Mouse (Mus musculus): ENCODE measurements around the gene Mgmt. TPM values are rescaled to one million over a fixed set of nuclear protein-coding genes. Genes with fewer than 3 reads are reported as not detected.

Mgmt gene
- polyA plus RNA-seq (2015; fragmentation: Nextera tagmentation; extraction: Ambion mirVana) = 4.8 and 6.1 TPM in 2 replicates

DNA sequence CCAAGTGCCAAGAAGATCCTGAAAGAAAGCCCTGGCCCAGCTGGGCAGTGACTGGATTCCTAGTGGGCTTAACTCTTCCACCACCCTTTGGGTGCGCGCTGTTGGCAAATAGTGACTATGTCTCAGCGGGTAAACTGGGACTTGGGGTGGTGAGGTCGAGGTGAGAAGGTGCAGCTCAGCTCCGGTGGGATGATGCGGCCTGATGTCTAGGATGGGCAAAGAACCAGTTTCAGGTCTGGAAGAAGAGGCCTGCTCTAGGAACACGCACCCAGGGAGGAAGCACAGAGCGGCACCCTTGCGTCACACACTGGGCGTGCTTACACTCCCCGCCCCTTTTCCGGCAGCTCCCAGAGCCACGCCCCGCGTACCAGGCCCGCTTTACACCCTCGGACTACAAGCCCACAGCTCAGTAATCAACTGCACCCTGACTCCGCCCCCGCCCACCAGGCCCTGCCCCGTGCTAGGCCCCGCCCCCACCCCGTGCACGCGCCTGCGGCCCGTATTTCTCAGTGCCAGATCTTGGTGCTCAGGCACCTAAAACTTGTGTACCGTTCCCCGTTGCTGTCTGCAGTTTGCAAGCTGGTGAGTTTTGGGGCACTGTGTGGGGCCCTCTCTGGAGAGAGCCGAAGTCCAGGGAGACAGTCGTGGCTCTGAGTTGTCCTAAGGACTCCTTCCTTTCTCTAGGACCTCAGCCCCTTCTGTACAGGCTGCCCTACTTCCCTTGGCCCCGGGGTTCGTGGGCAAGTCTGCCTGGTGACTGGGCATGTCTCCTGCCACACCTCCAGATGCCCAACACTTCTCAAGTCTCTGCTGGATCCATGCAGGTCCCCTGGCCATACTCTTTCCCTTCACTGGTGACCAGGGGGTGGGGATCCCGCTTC, at the start of gene Mgmt:
Mgmt (plus strand) TSS at position 509 of the 881 bp plus-strand sequence.
- Histone ChIP-seq H3K36me3 (ENCODE audit: control insufficient read depth, insufficient read depth, low read length) (no peaks in the 10 kb centered on the region), H3K9me3 (ENCODE audit: control insufficient read depth, low read length) (no peaks in the 10 kb centered on the region), H3K27ac (ENCODE audit: low read length) (peak within 1 kb of the TSS; percentile 51), H3K9ac (ENCODE audit: low read length) (peak within 1 kb of the TSS; percentile 63), H3K27me3 (ENCODE audit: control insufficient read depth, insufficient read depth, low read depth, low read length) (no peaks in the 10 kb centered on the region), H3K4me2 (ENCODE audit: low read depth, low read length) (peak within 1 kb of the TSS; percentile 60), H3K4me3 (ENCODE audit: low read length) (peak within 1 kb of the TSS; percentile 46), H3K4me1 (replicated peaks; ENCODE audit: control insufficient read depth, insufficient read depth, low read length) (peaks cover 8% of the 10 kb centered on the region; the same call in 1 of the 2 replicates)
- peak; percentile 100 for ATAC-seq (ENCODE audit: low read depth)
- 9% methylated on average over 33 of the region's 33 CpGs for WGBS

DNA sequence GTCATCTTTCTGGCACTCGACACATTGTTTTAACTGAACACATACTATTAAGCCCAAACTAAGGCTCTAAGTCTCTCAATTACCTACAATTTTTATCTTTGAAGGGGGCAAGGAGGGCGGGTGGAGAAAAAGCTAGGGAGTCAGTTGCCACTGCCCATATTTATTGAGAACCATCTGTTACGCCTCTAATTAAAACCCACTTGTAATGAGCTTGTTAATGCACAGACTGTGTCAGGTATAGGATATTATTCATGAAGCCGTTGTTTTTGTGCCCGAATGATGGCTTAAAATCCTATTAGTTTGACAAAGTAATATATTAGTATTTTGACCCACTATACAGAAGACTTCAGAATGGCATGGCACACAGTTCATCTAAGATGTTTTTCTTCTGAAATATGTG, 49.6 kb upstream of the Mgmt start:
- H3K4me1 ChIP-seq (replicated peaks; ENCODE audit: control insufficient read depth, insufficient read depth, low read length) = peaks cover 5% of the 10 kb centered on the region
- H3K4me2 ChIP-seq (ENCODE audit: low read depth, low read length) = no peak overlapping the region
- H3K27ac ChIP-seq (ENCODE audit: low read length) = no peak overlapping the region
- 72% methylated on average over 5 of the region's 5 CpGs for WGBS
- no peak overlapping the region for H3K9ac ChIP-seq (ENCODE audit: low read length)
- H3K27me3 ChIP-seq (ENCODE audit: control insufficient read depth, insufficient read depth, low read depth, low read length) = no peaks in the 10 kb centered on the region
- no peak overlapping the region for H3K4me3 ChIP-seq (ENCODE audit: low read length)
- no peak for ATAC-seq (ENCODE audit: low read depth)
- H3K9me3 ChIP-seq (ENCODE audit: control insufficient read depth, low read length) = no peaks in the 10 kb centered on the region
- H3K36me3 ChIP-seq (ENCODE audit: control insufficient read depth, insufficient read depth, low read length) = no peaks in the 10 kb centered on the region

DNA sequence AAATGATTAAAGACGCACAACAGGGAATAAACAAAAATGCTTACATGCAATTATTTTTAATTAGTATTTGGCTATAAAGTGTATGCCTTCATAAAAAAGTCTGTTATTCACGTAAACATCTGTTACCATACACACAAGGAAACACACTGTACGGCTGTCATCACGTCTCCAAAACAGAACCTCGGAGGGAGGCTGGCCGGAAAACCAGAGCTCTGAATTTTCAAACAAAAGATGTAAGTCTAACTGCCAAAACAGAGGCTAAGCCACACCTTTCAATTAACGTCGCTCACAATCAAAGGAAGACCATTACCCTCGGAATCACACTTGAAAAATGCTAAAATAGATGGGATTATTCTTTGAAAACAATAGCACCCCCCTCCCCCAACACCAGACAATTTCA, 49.1 kb upstream of the Mgmt start:
- Histone ChIP-seq H3K9me3 (ENCODE audit: control insufficient read depth, low read length) (no peaks in the 10 kb centered on the region), H3K4me3 (ENCODE audit: low read length) (no peak overlapping the region), H3K27me3 (ENCODE audit: control insufficient read depth, insufficient read depth, low read depth, low read length) (no peaks in the 10 kb centered on the region), H3K4me1 (replicated peaks; ENCODE audit: control insufficient read depth, insufficient read depth, low read length) (peaks cover 8% of the 10 kb centered on the region), H3K9ac (ENCODE audit: low read length) (no peak overlapping the region), H3K36me3 (ENCODE audit: control insufficient read depth, insufficient read depth, low read length) (no peaks in the 10 kb centered on the region), H3K27ac (ENCODE audit: low read length) (no peak overlapping the region), H3K4me2 (ENCODE audit: low read depth, low read length) (no peak overlapping the region)
- peak; percentile 16; the same call in 1 of the 2 replicates for ATAC-seq (ENCODE audit: low read depth)
- WGBS = 37% methylated on average over 9 of the region's 9 CpGs

DNA sequence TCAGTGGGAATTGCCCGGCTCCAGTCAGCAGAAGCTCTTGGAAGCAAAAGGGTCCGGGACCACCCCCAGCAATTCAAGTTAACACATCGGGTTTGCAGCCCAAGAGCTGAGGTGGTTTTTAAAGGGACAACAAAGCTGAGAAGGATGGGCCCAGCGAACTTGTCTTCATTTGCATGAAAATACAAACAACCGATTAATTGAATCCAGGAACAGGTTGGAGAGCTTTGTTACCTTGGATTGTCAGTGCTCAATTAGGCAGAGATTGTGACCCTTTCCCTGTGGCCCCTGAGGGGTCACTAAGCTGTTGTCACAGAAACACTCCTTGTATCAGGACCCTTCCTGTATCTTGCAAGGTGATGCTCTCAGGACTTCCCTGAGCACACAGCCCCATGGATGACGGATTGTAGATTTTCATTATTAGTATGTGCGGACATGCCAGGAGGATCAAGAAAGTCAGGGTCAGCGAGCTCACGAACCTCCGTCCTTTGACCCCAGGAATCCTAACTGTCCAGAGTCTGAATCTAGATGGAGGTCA, 48.3 kb upstream of the Mgmt start:
- no peak overlapping the region for H3K9ac ChIP-seq (ENCODE audit: low read length)
- no peak for ATAC-seq (ENCODE audit: low read depth)
- peaks cover 12% of the 10 kb centered on the region for H3K4me1 ChIP-seq (replicated peaks; ENCODE audit: control insufficient read depth, insufficient read depth, low read length)
- H3K9me3 ChIP-seq (ENCODE audit: control insufficient read depth, low read length) = no peaks in the 10 kb centered on the region
- H3K4me3 ChIP-seq (ENCODE audit: low read length) = no peak overlapping the region
- WGBS = 71% methylated on average over 10 of the region's 10 CpGs
- H3K4me2 ChIP-seq (ENCODE audit: low read depth, low read length) = no peak overlapping the region
- no peaks in the 10 kb centered on the region for H3K27me3 ChIP-seq (ENCODE audit: control insufficient read depth, insufficient read depth, low read depth, low read length)
- no peaks in the 10 kb centered on the region for H3K36me3 ChIP-seq (ENCODE audit: control insufficient read depth, insufficient read depth, low read length)
- H3K27ac ChIP-seq (ENCODE audit: low read length) = no peak overlapping the region

DNA sequence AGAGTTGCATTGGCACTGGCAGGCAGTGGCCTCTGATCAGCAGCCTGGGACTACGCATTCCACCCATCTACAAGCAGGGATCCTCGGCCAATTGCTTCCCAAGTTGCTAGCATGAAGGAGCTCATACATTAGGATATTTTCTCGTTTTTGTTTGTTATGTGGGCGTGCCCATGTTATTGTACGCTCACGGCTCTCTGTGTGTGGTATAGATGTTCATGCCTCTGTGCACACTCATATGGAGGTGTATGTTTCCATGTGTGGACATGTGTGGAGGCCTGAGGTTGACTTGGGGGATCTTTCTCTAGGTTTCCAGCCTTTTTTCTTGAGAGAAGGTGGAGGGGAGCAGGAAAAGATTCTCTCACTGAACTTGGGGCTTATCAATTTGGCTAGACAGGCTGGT, 46.8 kb upstream of the Mgmt start:
- Histone ChIP-seq H3K27ac (ENCODE audit: low read length) (no peak overlapping the region), H3K36me3 (ENCODE audit: control insufficient read depth, insufficient read depth, low read length) (no peaks in the 10 kb centered on the region), H3K9ac (ENCODE audit: low read length) (no peak overlapping the region), H3K4me3 (ENCODE audit: low read length) (no peak overlapping the region), H3K9me3 (ENCODE audit: control insufficient read depth, low read length) (no peaks in the 10 kb centered on the region), H3K27me3 (ENCODE audit: control insufficient read depth, insufficient read depth, low read depth, low read length) (no peaks in the 10 kb centered on the region), H3K4me1 (replicated peaks; ENCODE audit: control insufficient read depth, insufficient read depth, low read length) (peaks cover 12% of the 10 kb centered on the region), H3K4me2 (ENCODE audit: low read depth, low read length) (no peak overlapping the region)
- WGBS = 83% methylated on average over 6 of the region's 6 CpGs
- ATAC-seq (ENCODE audit: low read depth) = no peak

DNA sequence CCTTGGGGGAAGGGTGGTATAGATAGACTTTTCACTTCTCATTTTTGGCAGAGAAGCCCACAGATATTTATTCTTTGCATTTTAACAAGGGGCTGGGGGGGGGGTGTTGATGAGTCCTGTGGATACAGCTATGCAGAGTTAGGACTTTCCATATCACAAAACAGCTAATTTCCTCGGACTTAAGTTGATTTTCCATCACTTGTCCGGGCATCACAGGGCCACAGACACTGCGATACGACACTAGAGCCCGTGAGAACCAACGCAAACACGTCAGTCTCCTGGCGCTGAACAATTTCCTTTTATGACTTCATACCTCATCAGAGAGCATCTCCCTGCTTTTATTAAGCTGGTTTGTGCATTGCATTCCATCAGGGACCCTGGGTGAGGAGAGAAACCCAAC, 45.7 kb upstream of the Mgmt start:
- H3K9me3 ChIP-seq (ENCODE audit: control insufficient read depth, low read length) = no peaks in the 10 kb centered on the region
- H3K4me3 ChIP-seq (ENCODE audit: low read length) = no peak overlapping the region
- peak; percentile 29; the same call in 1 of the 2 replicates for ATAC-seq (ENCODE audit: low read depth)
- H3K36me3 ChIP-seq (ENCODE audit: control insufficient read depth, insufficient read depth, low read length) = no peaks in the 10 kb centered on the region
- H3K27ac ChIP-seq (ENCODE audit: low read length) = no peak overlapping the region
- H3K4me2 ChIP-seq (ENCODE audit: low read depth, low read length) = no peak overlapping the region
- H3K9ac ChIP-seq (ENCODE audit: low read length) = no peak overlapping the region
- H3K27me3 ChIP-seq (ENCODE audit: control insufficient read depth, insufficient read depth, low read depth, low read length) = no peaks in the 10 kb centered on the region
- peaks cover 12% of the 10 kb centered on the region for H3K4me1 ChIP-seq (replicated peaks; ENCODE audit: control insufficient read depth, insufficient read depth, low read length)
- 43% methylated on average over 8 of the region's 8 CpGs for WGBS

DNA sequence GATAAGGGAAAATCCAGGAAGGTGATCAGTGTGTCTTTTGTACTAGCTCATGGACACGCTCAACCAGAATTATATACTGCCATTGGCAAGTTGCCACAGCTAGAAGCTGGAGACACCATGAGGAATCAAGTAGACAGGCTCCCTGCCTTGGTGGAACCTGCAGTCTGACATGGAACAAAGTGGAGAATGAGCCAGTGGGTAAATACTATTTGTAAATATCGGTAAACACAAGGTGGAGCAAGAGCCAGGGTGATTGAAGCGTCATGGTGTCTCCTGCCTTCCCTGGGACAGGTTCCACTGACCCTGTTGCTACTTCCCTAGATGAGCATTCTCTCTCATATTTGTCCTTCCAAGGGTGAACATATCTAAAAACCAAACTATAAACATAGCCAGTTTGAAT, 44.6 kb upstream of the Mgmt start:
- no peak for ATAC-seq (ENCODE audit: low read depth)
- H3K27ac ChIP-seq (ENCODE audit: low read length) = no peak overlapping the region

DNA sequence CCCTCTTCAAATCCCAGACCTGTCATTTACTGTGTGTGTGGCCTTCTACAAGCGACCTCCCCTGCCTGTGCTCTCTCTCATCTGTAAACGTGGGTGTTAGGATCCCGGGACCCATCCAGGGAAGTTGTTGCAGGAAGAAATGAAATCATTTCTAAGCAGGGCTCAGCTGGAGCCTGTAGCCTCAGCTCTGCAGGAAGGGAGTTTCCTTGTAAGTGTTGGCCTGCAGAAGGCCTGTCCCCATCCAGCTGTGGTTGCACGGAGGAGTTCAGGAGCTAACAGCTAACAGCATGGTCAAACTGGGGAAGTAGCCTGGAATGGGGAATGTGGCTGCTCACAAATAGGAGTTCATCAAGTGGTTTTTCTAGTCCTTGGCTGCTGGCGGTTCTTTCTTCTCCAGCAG, 44.1 kb upstream of the Mgmt start:
- Histone ChIP-seq H3K9me3 (ENCODE audit: control insufficient read depth, low read length) (no peaks in the 10 kb centered on the region), H3K27ac (ENCODE audit: low read length) (no peak overlapping the region), H3K4me1 (replicated peaks; ENCODE audit: control insufficient read depth, insufficient read depth, low read length) (peaks cover 12% of the 10 kb centered on the region), H3K4me2 (ENCODE audit: low read depth, low read length) (no peak overlapping the region), H3K27me3 (ENCODE audit: control insufficient read depth, insufficient read depth, low read depth, low read length) (no peaks in the 10 kb centered on the region), H3K9ac (ENCODE audit: low read length) (no peak overlapping the region), H3K4me3 (ENCODE audit: low read length) (no peak overlapping the region), H3K36me3 (ENCODE audit: control insufficient read depth, insufficient read depth, low read length) (no peaks in the 10 kb centered on the region)
- peak; percentile 52 for ATAC-seq (ENCODE audit: low read depth)
- WGBS = 28% methylated on average over 5 of the region's 5 CpGs

More for the DNA sequence above, 44.6 kb upstream of the Mgmt start:
- Histone ChIP-seq H3K36me3 (ENCODE audit: control insufficient read depth, insufficient read depth, low read length) (no peaks in the 10 kb centered on the region), H3K9ac (ENCODE audit: low read length) (no peak overlapping the region), H3K4me1 (replicated peaks; ENCODE audit: control insufficient read depth, insufficient read depth, low read length) (peaks cover 12% of the 10 kb centered on the region), H3K4me2 (ENCODE audit: low read depth, low read length) (no peak overlapping the region), H3K27me3 (ENCODE audit: control insufficient read depth, insufficient read depth, low read depth, low read length) (no peaks in the 10 kb centered on the region), H3K4me3 (ENCODE audit: low read length) (no peak overlapping the region), H3K9me3 (ENCODE audit: control insufficient read depth, low read length) (no peaks in the 10 kb centered on the region)
- 72% methylated on average over 3 of the region's 3 CpGs for WGBS

DNA sequence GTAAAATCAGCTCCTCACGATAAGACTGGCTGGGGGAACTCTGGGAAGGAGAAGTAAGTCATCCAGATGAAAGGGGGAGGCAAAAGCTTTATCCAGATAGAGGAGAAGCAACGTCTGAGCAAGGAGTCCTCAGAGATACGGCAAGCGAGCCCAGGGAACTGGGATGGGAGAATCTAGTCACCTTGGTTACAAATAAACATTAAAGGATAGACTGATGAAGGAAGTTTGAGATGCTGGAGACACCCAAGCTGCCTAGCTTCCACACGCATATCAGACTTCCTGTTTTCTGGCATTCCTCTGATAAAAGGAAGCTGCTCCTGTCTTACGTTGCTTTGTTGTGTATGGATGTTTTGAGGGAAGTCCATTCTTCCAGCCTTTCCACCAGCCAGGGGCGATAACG, 42.5 kb upstream of the Mgmt start:
- H3K4me2 ChIP-seq (ENCODE audit: low read depth, low read length) = no peak overlapping the region
- no peaks in the 10 kb centered on the region for H3K36me3 ChIP-seq (ENCODE audit: control insufficient read depth, insufficient read depth, low read length)
- H3K9me3 ChIP-seq (ENCODE audit: control insufficient read depth, low read length) = no peaks in the 10 kb centered on the region
- no peak overlapping the region for H3K9ac ChIP-seq (ENCODE audit: low read length)
- H3K4me3 ChIP-seq (ENCODE audit: low read length) = no peak overlapping the region
- H3K4me1 ChIP-seq (replicated peaks; ENCODE audit: control insufficient read depth, insufficient read depth, low read length) = peaks cover 12% of the 10 kb centered on the region
- 56% methylated on average over 8 of the region's 8 CpGs for WGBS
- no peak overlapping the region for H3K27ac ChIP-seq (ENCODE audit: low read length)
- 0 out of 2 replicates have a peak, but pooled peaks have one; percentile 17 for ATAC-seq (ENCODE audit: low read depth)
- no peaks in the 10 kb centered on the region for H3K27me3 ChIP-seq (ENCODE audit: control insufficient read depth, insufficient read depth, low read depth, low read length)

Measured in lung, embryonic 16.5 days (tissue).